Mouse (Mus musculus): ENCODE measurements at regions not wholly inside any gene's neighbourhood (a gene's known extent, or its start where the extent isn't known, plus 50 kb on each side); places are given as distances from the start of the nearest gene placed in this dataset.

DNA sequence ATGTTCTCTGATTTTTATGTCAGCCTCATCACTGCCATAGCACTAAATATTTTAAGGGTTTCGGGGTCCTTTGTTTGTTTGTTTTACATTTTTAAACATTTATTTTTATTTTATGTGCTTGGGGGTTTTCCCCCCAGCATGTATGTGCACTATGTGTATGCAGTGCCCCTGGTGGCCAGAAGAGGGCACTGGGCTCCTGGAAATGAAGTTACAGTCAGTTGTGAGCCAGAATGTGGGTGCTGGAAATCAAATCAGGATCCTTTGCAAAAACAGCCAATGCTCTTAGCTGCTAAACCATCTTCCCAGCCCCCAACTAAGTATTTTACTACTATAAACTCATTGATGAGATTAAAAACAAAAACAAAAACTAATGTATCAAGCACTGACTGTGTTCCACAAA lies 75.8 kb downstream of the Polr2m start:
- TF ChIP-seq POLR2A (IDR thresholded peaks at IDR 0.05; ENCODE audit: borderline replicate concordance, extremely low read depth, low read depth, low read length) = no peak
- TF ChIP-seq CTCF (IDR thresholded peaks at IDR 0.05; ENCODE audit: insufficient read depth, low read length) = no peak
